8 mouse cellular contexts compared by ENCODE assay signal in genomic region chrX:159264681-159265080, GRCm38 (mm10). TPM values are rescaled to one million over a fixed set of nuclear protein-coding genes. Genes with fewer than 3 reads are reported as not detected.
DNase-seq lines count a peak whose midpoint lies in the region; TF ChIP-seq lines count a peak whose summit lies in the region.

No protein-coding gene starts in this region.

- TF ChIP-seq CTCF in E14TG2a.4 (conservative IDR thresholded peaks at IDR 0.05; ENCODE audit: low read length), result peak; percentile 63
- TF ChIP-seq CTCF in cortical plate, adult 2 months (IDR thresholded peaks at IDR 0.05; ENCODE audit: extremely low read depth, insufficient read depth, low read length), result 0 out of 2 replicates have a peak, but pooled peaks have one; percentile 24

- no peaks in the 10 kb centered on the region for H3K36me3 ChIP-seq in E14TG2a.4 (ENCODE audit: insufficient read depth, low read length)

- H3K27me3 ChIP-seq in E14TG2a.4 (ENCODE audit: insufficient read depth, low read length), result no peaks in the 10 kb centered on the region

- TF ChIP-seq POLR2A in cortical plate, adult 2 months (IDR thresholded peaks at IDR 0.05; ENCODE audit: extremely low read depth, insufficient read depth, low read length), result no peak

- intact Hi-C loops in heart, postnatal 14 days (cut with DNase I), result loop anchor here (5.0 kb wide), 1 partner anchor 292 kb away; no protein-coding TSS in a partner anchor

- H3K9me3 ChIP-seq in E14TG2a.4 (ENCODE audit: low read length), result no peaks in the 10 kb centered on the region

- H3K27ac ChIP-seq in cortical plate, adult 2 months (ENCODE audit: insufficient read depth, low read length), result no peak overlapping the region

- H3K4me3 ChIP-seq in E14TG2a.4 (replicated peaks; ENCODE audit: low read length), result no peak overlapping the region
- no peak overlapping the region for H3K4me3 ChIP-seq in cortical plate, adult 2 months (ENCODE audit: insufficient read depth, low read length)

- H3K4me1 ChIP-seq in E14TG2a.4 (replicated peaks; ENCODE audit: low read depth, low read length), result peaks cover 5% of the 10 kb centered on the region; the same call in 1 of the 2 replicates
- H3K4me1 ChIP-seq in cortical plate, adult 2 months (ENCODE audit: control insufficient read depth, insufficient read depth, low read length), result no peaks in the 10 kb centered on the region

- peak; percentile 3 to 18 for DNase-seq in heart, postnatal 14 days
- no peak for DNase-seq in heart, postnatal 4 days
- peak; percentile 57 for DNase-seq in naive thymus-derived CD4-positive, alpha-beta T cell, adult 2 months (ENCODE audit: low read depth)
- DNase-seq in frontal cortex, postnatal 14 days (ENCODE audit: low spot score in 2 of 2), result no peak
- DNase-seq in testis, postnatal 10 days (ENCODE audit: low spot score), result no peak
- DNase-seq in cerebellum, postnatal 36 days, result no peak

RNA-seq across cellular contexts. Expression of gene Rps6ka3, which starts 54.6 kb away (rescaled TPM):
- 10 to 100 TPM; 48.6 to 50.8 TPM for total RNA-seq in heart, postnatal 14 days (2021)
- total RNA-seq in heart, postnatal 4 days (2021), result 10 to 100 TPM; 73.5 to 87.4 TPM
- 23.2 and 23.9 TPM in 2 replicates for polyA plus RNA-seq in cortical plate, adult 2 months (2012; rRNA removed)

Comparison
In these comparisons a context has a peak if more than half of its experiments do, and no peak if none do; other contexts are left out.
1. DNase-seq: peak in heart, postnatal 14 days (2 of 2) and naive thymus-derived CD4-positive, alpha-beta T cell, adult 2 months (single experiment); none in heart, postnatal 4 days (single experiment), frontal cortex, postnatal 14 days (0 of 2), testis, postnatal 10 days (single experiment) and cerebellum, postnatal 36 days (0 of 2).